Mouse (Mus musculus): ENCODE data around the gene Lamp2.
"Not testable (repeated sequence)": the region's sequence is repeated elsewhere in the genome, so short reads cannot be mapped to it uniquely, and the experiment has no call there.

The Lamp2 gene

GRCm38 (mm10) chrX:38399671-38400070 is 56.6 kb downstream of the Lamp2 start:
- no peaks in the 10 kb centered on the region for H3K36me3 ChIP-seq (ENCODE audit: control insufficient read depth, insufficient read depth, low read length, poor library complexity, severe bottlenecking)
- H3K27me3 ChIP-seq (ENCODE audit: control insufficient read depth, insufficient read depth, low read length, poor library complexity, severe bottlenecking): no peaks in the 10 kb centered on the region
- DNase-seq (ENCODE audit: low read depth, low spot score): no peak

GRCm38 (mm10) chrX:38373169-38373568 is 83.1 kb downstream of the Lamp2 start:
- DNase-seq (ENCODE audit: low read depth, low spot score); H3K27me3 ChIP-seq (ENCODE audit: control insufficient read depth, insufficient read depth, low read length, poor library complexity, severe bottlenecking); H3K36me3 ChIP-seq (ENCODE audit: control insufficient read depth, insufficient read depth, low read length, poor library complexity, severe bottlenecking): not testable (repeated sequence)

- DNase-seq (ENCODE audit: low read depth, low spot score); H3K27me3 ChIP-seq (ENCODE audit: control insufficient read depth, insufficient read depth, low read length, poor library complexity, severe bottlenecking); H3K36me3 ChIP-seq (ENCODE audit: control insufficient read depth, insufficient read depth, low read length, poor library complexity, severe bottlenecking): not testable (repeated sequence)
Measured at GRCm38 (mm10) chrX:38364621-38365020, 91.6 kb downstream of the Lamp2 start.

GRCm38 (mm10) chrX:38362016-38362415 is 94.2 kb downstream of the Lamp2 start:
- Histone ChIP-seq H3K36me3 (ENCODE audit: control insufficient read depth, insufficient read depth, low read length, poor library complexity, severe bottlenecking) (no peaks in the 10 kb centered on the region), H3K27me3 (ENCODE audit: control insufficient read depth, insufficient read depth, low read length, poor library complexity, severe bottlenecking) (no peaks in the 10 kb centered on the region)
- no peak for DNase-seq (ENCODE audit: low read depth, low spot score)
